Mouse (Mus musculus) liver, embryonic 16.5 days (tissue): ENCODE results near the gene Wbp4. TPM values are rescaled to one million over a fixed set of nuclear protein-coding genes. Genes with fewer than 3 reads are reported as not detected.
A peak's percentile ranks its signal among the peaks of the same experiment; 100 is the strongest.

ENCODE experiments used
- ATAC-seq: fragments of 200-750 bp; cut with Nextera tagmentation; 2 replicates; pipeline ENCODE4 v1.8.0; 2017; ENCODE audit warnings: low read depth, mild to moderate bottlenecking, moderate number of reproducible peaks, moderate library complexity
- H3K27ac ChIP-seq: fragments of 300-500 bp; sonication (generic); 2 replicates; pipeline ENCODE4 v1.5.1; 2014; ENCODE audit warnings: mild to moderate bottlenecking, low read length
- H3K27me3 ChIP-seq: fragments of 300-500 bp; sonication (generic); 2 replicates; pipeline ENCODE4 v1.6.1; 2014; ENCODE audit warnings: low read depth, low read length, mixed read lengths; ENCODE audit not compliant: control insufficient read depth, insufficient read depth
- H3K36me3 ChIP-seq: fragments of 300-500 bp; sonication (generic); 2 replicates; pipeline ENCODE4 v1.6.1; 2014; ENCODE audit warnings: mild to moderate bottlenecking; ENCODE audit not compliant: control insufficient read depth, insufficient read depth
- H3K4me1 ChIP-seq: fragments of 300-500 bp; sonication (generic); 2 replicates; pipeline ENCODE4 v1.6.1; 2014; ENCODE audit warnings: low read depth, low read length, mixed read lengths; ENCODE audit not compliant: control insufficient read depth
- H3K4me2 ChIP-seq: fragments of 300-500 bp; sonication (generic); 2 replicates; pipeline ENCODE4 v1.6.1; 2014; ENCODE audit warnings: low read depth, low read length, mixed read lengths
- H3K4me3 ChIP-seq: fragments of 300-500 bp; sonication (generic); 2 replicates; pipeline ENCODE4 v1.5.1; 2014; ENCODE audit warnings: low read depth, mild to moderate bottlenecking, low read length
- H3K9ac ChIP-seq: fragments of 300-500 bp; sonication (generic); 2 replicates; pipeline ENCODE4 v1.6.1; 2014; ENCODE audit warnings: low read depth, low read length
- H3K9me3 ChIP-seq: fragments of 300-500 bp; sonication (generic); replicated peaks from 2 replicates; pipeline ENCODE4 v1.6.1; 2016; ENCODE audit warnings: low read length; ENCODE audit not compliant: control insufficient read depth
- WGBS: fragments of 180-500 bp; shearing (Covaris S2); extraction: QIAGEN DNeasy Blood & Tissue Kit; methylation state at CpG from one replicate; pipeline ENCODE4 v1.1.7; 2014; ENCODE audit not compliant: insufficient replicate concordance; 5-methylcytosine and 5-hydroxymethylcytosine counted together
- polyA plus RNA-seq: library from polyadenylated mRNA; unstranded; fragments of >200 nt; fragmentation: Nextera tagmentation; extraction: Ambion mirVana; gene quantifications from 2 replicates; pipeline ENCODE4 v1.2.1, GENCODE M21; 2015

Gene Wbp4
- polyA plus RNA-seq, 1 experiment from 2014 or later = 13.0 TPM

GRCm38 (mm10) chr14:79520612-79521011 is 39.3 kb upstream of the Wbp4 start:
- Histone ChIP-seq H3K4me2 (peak overlapping the region; percentile 46; the same call in 1 of the 2 replicates), H3K9ac (no peak overlapping the region), H3K27me3 (no peaks in the 10 kb centered on the region), H3K4me1 (peaks cover 50% of the 10 kb centered on the region), H3K27ac (peak overlapping the region; percentile 83), H3K4me3 (no peak overlapping the region), H3K9me3 (no peaks in the 10 kb centered on the region), H3K36me3 (no peaks in the 10 kb centered on the region)
- no peak for ATAC-seq

GRCm38 (mm10) chr14:79519663-79519975 is 38.3 kb upstream of the Wbp4 start:
- Histone ChIP-seq H3K27me3 (no peaks in the 10 kb centered on the region), H3K9me3 (no peaks in the 10 kb centered on the region), H3K36me3 (no peaks in the 10 kb centered on the region), H3K4me3 (peak overlapping the region; percentile 33), H3K4me2 (peak overlapping the region; percentile 73), H3K9ac (peak overlapping the region; percentile 33), H3K4me1 (peaks cover 55% of the 10 kb centered on the region), H3K27ac (peak overlapping the region; percentile 49)
- ATAC-seq = no peak
- WGBS = 37% methylated on average over 1 of the region's 1 CpGs

- ATAC-seq = no peak
- peak overlapping the region; percentile 33 for H3K9ac ChIP-seq
- no peaks in the 10 kb centered on the region for H3K36me3 ChIP-seq
- no peaks in the 10 kb centered on the region for H3K9me3 ChIP-seq
- peak overlapping the region; percentile 73 for H3K4me2 ChIP-seq
- H3K27me3 ChIP-seq = no peaks in the 10 kb centered on the region
- peak overlapping the region; percentile 33 for H3K4me3 ChIP-seq
- peaks cover 58% of the 10 kb centered on the region for H3K4me1 ChIP-seq
- WGBS = 25% methylated on average over 19 of the region's 19 CpGs
- peak overlapping the region; percentile 68 for H3K27ac ChIP-seq
These were observed 37.7 kb upstream of the Wbp4 start for GRCm38 (mm10) chr14:79518761-79519662.

GRCm38 (mm10) chr14:79518123-79518522 is 36.8 kb upstream of the Wbp4 start:
- peak overlapping the region; percentile 33 for H3K9ac ChIP-seq
- H3K36me3 ChIP-seq = no peaks in the 10 kb centered on the region
- H3K9me3 ChIP-seq = no peaks in the 10 kb centered on the region
- WGBS = 36% methylated on average over 2 of the region's 2 CpGs
- no peaks in the 10 kb centered on the region for H3K27me3 ChIP-seq
- ATAC-seq = no peak
- H3K4me3 ChIP-seq = peak overlapping the region; percentile 33
- H3K27ac ChIP-seq = peak overlapping the region; percentile 68
- peak overlapping the region; percentile 73 for H3K4me2 ChIP-seq
- peaks cover 59% of the 10 kb centered on the region for H3K4me1 ChIP-seq

- peak overlapping the region; percentile 53 for H3K4me3 ChIP-seq
These were observed 35.9 kb upstream of the Wbp4 start for GRCm38 (mm10) chr14:79517185-79517740.

GRCm38 (mm10) chr14:79516751-79517150 is 35.4 kb upstream of the Wbp4 start:
- H3K4me2 ChIP-seq = peak overlapping the region; percentile 58
- ATAC-seq = no peak
- H3K4me1 ChIP-seq = peaks cover 54% of the 10 kb centered on the region
- H3K9ac ChIP-seq = peak overlapping the region; percentile 30; the same call in 1 of the 2 replicates
- peak overlapping the region; percentile 53 for H3K4me3 ChIP-seq
- H3K27ac ChIP-seq = peak overlapping the region; percentile 69
- H3K27me3 ChIP-seq = no peaks in the 10 kb centered on the region
- H3K36me3 ChIP-seq = no peaks in the 10 kb centered on the region
- H3K9me3 ChIP-seq = no peaks in the 10 kb centered on the region
- WGBS = 20% methylated on average over 2 of the region's 2 CpGs

More at GRCm38 (mm10) chr14:79517185-79517740, 35.9 kb upstream of the Wbp4 start:
- no peak for ATAC-seq
- Histone ChIP-seq H3K27me3 (no peaks in the 10 kb centered on the region), H3K4me1 (peaks cover 54% of the 10 kb centered on the region), H3K36me3 (no peaks in the 10 kb centered on the region), H3K9ac (peak overlapping the region; percentile 24; the same call in 1 of the 2 replicates), H3K27ac (peak overlapping the region; percentile 69), H3K9me3 (no peaks in the 10 kb centered on the region), H3K4me2 (peak overlapping the region; percentile 58)
- WGBS = 38% methylated on average over 8 of the region's 8 CpGs

GRCm38 (mm10) chr14:79516243-79516610 is 34.9 kb upstream of the Wbp4 start:
- peak overlapping the region; percentile 53 for H3K4me3 ChIP-seq
- H3K27me3 ChIP-seq = no peaks in the 10 kb centered on the region
- H3K4me1 ChIP-seq = peaks cover 52% of the 10 kb centered on the region
- H3K27ac ChIP-seq = peak overlapping the region; percentile 72
- peak overlapping the region; percentile 58 for H3K4me2 ChIP-seq
- H3K9me3 ChIP-seq = no peaks in the 10 kb centered on the region
- no peak for ATAC-seq
- H3K9ac ChIP-seq = peak overlapping the region; percentile 42
- WGBS = 16% methylated on average over 5 of the region's 5 CpGs
- no peaks in the 10 kb centered on the region for H3K36me3 ChIP-seq

GRCm38 (mm10) chr14:79515511-79516242 is 34.4 kb upstream of the Wbp4 start:
- WGBS = 17% methylated on average over 8 of the region's 8 CpGs

More at GRCm38 (mm10) chr14:79515511-79516242, 34.4 kb upstream of the Wbp4 start:
- no peaks in the 10 kb centered on the region for H3K36me3 ChIP-seq
- ATAC-seq = peak; percentile 60
- H3K4me2 ChIP-seq = peak overlapping the region; percentile 58
- H3K27ac ChIP-seq = peak overlapping the region; percentile 72
- peak overlapping the region; percentile 42 for H3K9ac ChIP-seq
- H3K4me1 ChIP-seq = peaks cover 48% of the 10 kb centered on the region
- no peaks in the 10 kb centered on the region for H3K9me3 ChIP-seq
- no peaks in the 10 kb centered on the region for H3K27me3 ChIP-seq
- H3K4me3 ChIP-seq = peak overlapping the region; percentile 53
